Mouse (Mus musculus) liver, adult 2 months (tissue): ENCODE measurements around the gene Sdc3. TPM values are rescaled to one million over a fixed set of nuclear protein-coding genes. Genes with fewer than 3 reads are reported as not detected.

ENCODE experiments used
- DNase-seq: peaks from one replicate; pipeline ENCODE4 v3.0.0-alpha.2; 2011; ENCODE audit warnings: low read depth, low spot score; ENCODE audit errors: extremely low read depth
- H3K27ac ChIP-seq: fragments of 200-500 bp; replicated peaks from 2 replicates; pipeline ENCODE4 v1.5.1; 2012; ENCODE audit warnings: low read depth, mild to moderate bottlenecking, control low read depth, inconsistent platforms, low read length; ENCODE audit not compliant: insufficient read depth
- H3K27me3 ChIP-seq: fragments of 200-500 bp; 2 replicates; pipeline ENCODE4 v1.6.1; 2012; ENCODE audit warnings: mild to moderate bottlenecking, moderate library complexity, low read length, inconsistent platforms; ENCODE audit not compliant: control insufficient read depth, insufficient read depth
- H3K36me3 ChIP-seq: fragments of 200-500 bp; 2 replicates; pipeline ENCODE4 v1.6.1; 2012; ENCODE audit warnings: low read length, inconsistent platforms; ENCODE audit not compliant: control insufficient read depth, insufficient read depth
- H3K4me1 ChIP-seq: fragments of 200-500 bp; 2 replicates; pipeline ENCODE4 v1.6.1; 2011; ENCODE audit warnings: low read length; ENCODE audit not compliant: control insufficient read depth, insufficient read depth
- H3K4me3 ChIP-seq: fragments of 200-500 bp; 2 replicates; pipeline ENCODE4 v1.5.1; 2011; ENCODE audit warnings: low read depth, mild to moderate bottlenecking, control low read depth, low read length, moderate library complexity; ENCODE audit not compliant: insufficient read depth
- H3K79me2 ChIP-seq: fragments of 200-500 bp; 2 replicates; pipeline ENCODE4 v1.6.1; 2012; ENCODE audit warnings: inconsistent platforms, mild to moderate bottlenecking, low read length, moderate library complexity; ENCODE audit not compliant: control insufficient read depth, insufficient read depth
- H3K9ac ChIP-seq: fragments of 200-500 bp; 2 replicates; pipeline ENCODE4 v1.6.1; 2012; ENCODE audit warnings: low read depth, mild to moderate bottlenecking, control low read depth, inconsistent platforms, low read length
- CTCF ChIP-seq: fragments of 200-500 bp; IDR thresholded peaks from 2 replicates; pipeline ENCODE4 v1.5.1; 2011; ENCODE audit warnings: low read depth, low read length, control low read depth
- POLR2A ChIP-seq: fragments of 200-500 bp; IDR thresholded peaks from 2 replicates; pipeline ENCODE4 v1.6.1; 2011; ENCODE audit warnings: low read length, control low read depth; ENCODE audit not compliant: insufficient read depth; ENCODE audit errors: extremely low read depth
- WGBS: fragments of 180-500 bp; shearing (Covaris S2); methylation state at CpG from one replicate; pipeline ENCODE4 v1.1.7; 2018; 5-methylcytosine and 5-hydroxymethylcytosine counted together
- polyA plus RNA-seq: library from polyadenylated mRNA; depleted of rRNA; stranded (reverse); fragments of >200 nt; gene quantifications from 2 replicates; pipeline ENCODE4 v1.2.3, GENCODE M21; 2012
- total RNA-seq: library from RNA; depleted of rRNA; stranded (reverse); fragments of >200 nt; gene quantifications from 2 replicates; pipeline ENCODE4 v1.2.3, GENCODE M21; 2014

Gene Sdc3
- total and polyA plus RNA-seq, 2 experiments: 11.1 to 37.1 TPM

- Histone ChIP-seq H3K27ac (peak overlapping the region; percentile 27), H3K4me3 (no peak overlapping the region), H3K4me1 (peaks cover 10% of the 10 kb centered on the region; the same call in 1 of the 2 replicates), H3K9ac (peak overlapping the region; percentile 39), H3K36me3 (no peaks in the 10 kb centered on the region), H3K79me2 (no peaks in the 10 kb centered on the region; the same call in 1 of the 2 replicates), H3K27me3 (no peaks in the 10 kb centered on the region)
- TF ChIP-seq POLR2A: no peak
- no peak for TF ChIP-seq CTCF
- WGBS: 43% methylated on average over 5 of the region's 5 CpGs
- DNase-seq: no peak
Measured at GRCm38 (mm10) chr4:130799582-130799981, 7.2 kb downstream of the Sdc3 start.

GRCm38 (mm10) chr4:130800147-130800546, 7.8 kb downstream of the Sdc3 start:
- Histone ChIP-seq H3K27me3 (no peaks in the 10 kb centered on the region), H3K9ac (no peak overlapping the region), H3K4me3 (no peak overlapping the region), H3K27ac (peak overlapping the region; percentile 30), H3K79me2 (no peaks in the 10 kb centered on the region; the same call in 1 of the 2 replicates), H3K36me3 (no peaks in the 10 kb centered on the region), H3K4me1 (peaks cover 10% of the 10 kb centered on the region; the same call in 1 of the 2 replicates)
- DNase-seq: peak; percentile 51
- TF ChIP-seq POLR2A (no peak), CTCF (no peak)
- whole genome bisulfite sequencing: 58% methylated on average over 6 of the region's 6 CpGs

- TF ChIP-seq POLR2A (no peak), CTCF (no peak)
- no peaks in the 10 kb centered on the region for H3K27me3 ChIP-seq
- H3K79me2 ChIP-seq: no peaks in the 10 kb centered on the region; the same call in 1 of the 2 replicates
- H3K4me1 ChIP-seq: peaks cover 10% of the 10 kb centered on the region; the same call in 1 of the 2 replicates
- H3K4me3 ChIP-seq: no peak overlapping the region
- DNase-seq: peak; percentile 35
- no peaks in the 10 kb centered on the region for H3K36me3 ChIP-seq
- no peak overlapping the region for H3K9ac ChIP-seq
- H3K27ac ChIP-seq: peak overlapping the region; percentile 47
- 73% methylated on average over 5 of the region's 5 CpGs for WGBS
Measured at GRCm38 (mm10) chr4:130801198-130801597, 8.9 kb downstream of the Sdc3 start.

GRCm38 (mm10) chr4:130801624-130802329, 9.4 kb downstream of the Sdc3 start:
- H3K27ac ChIP-seq: peak overlapping the region; percentile 58
- no peak for DNase-seq
- no peaks in the 10 kb centered on the region for H3K27me3 ChIP-seq
- 55% methylated on average over 10 of the region's 10 CpGs for WGBS
- TF ChIP-seq CTCF: no peak
- TF ChIP-seq POLR2A: no peak
- peak overlapping the region; percentile 28; the same call in 1 of the 2 replicates for H3K9ac ChIP-seq
- no peak overlapping the region for H3K4me3 ChIP-seq
- no peaks in the 10 kb centered on the region for H3K36me3 ChIP-seq
- no peaks in the 10 kb centered on the region; the same call in 1 of the 2 replicates for H3K79me2 ChIP-seq
- H3K4me1 ChIP-seq: peaks cover 8% of the 10 kb centered on the region; the same call in 1 of the 2 replicates

GRCm38 (mm10) chr4:130803591-130803990, 11.3 kb downstream of the Sdc3 start:
- peaks cover 4% of the 10 kb centered on the region; the same call in 1 of the 2 replicates for H3K4me1 ChIP-seq
- H3K27ac ChIP-seq: no peak overlapping the region; the same call in 1 of the 2 replicates
- DNase-seq: no peak
- H3K36me3 ChIP-seq: no peaks in the 10 kb centered on the region
- no peak overlapping the region for H3K9ac ChIP-seq
- TF ChIP-seq CTCF (no peak), POLR2A (no peak)
- no peaks in the 10 kb centered on the region; the same call in 1 of the 2 replicates for H3K79me2 ChIP-seq
- H3K4me3 ChIP-seq: no peak overlapping the region
- no peaks in the 10 kb centered on the region for H3K27me3 ChIP-seq
- 69% methylated on average over 2 of the region's 2 CpGs for WGBS

- Histone ChIP-seq H3K79me2 (peaks cover under 1% of the 10 kb centered on the region; the same call in 1 of the 2 replicates), H3K4me1 (peaks cover 4% of the 10 kb centered on the region; the same call in 1 of the 2 replicates), H3K9ac (no peak overlapping the region), H3K27ac (no peak overlapping the region), H3K36me3 (no peaks in the 10 kb centered on the region), H3K4me3 (no peak overlapping the region), H3K27me3 (no peaks in the 10 kb centered on the region)
- TF ChIP-seq POLR2A (no peak), CTCF (no peak)
- DNase-seq: no peak
- 47% methylated on average over 2 of the region's 2 CpGs for WGBS
Measured at GRCm38 (mm10) chr4:130804292-130804691, 12.0 kb downstream of the Sdc3 start.
